Mouse (Mus musculus): ENCODE measurements at regions not wholly inside any gene's neighbourhood (a gene's known extent, or its start where the extent isn't known, plus 50 kb on each side); places are given as distances from the start of the nearest gene placed in this dataset.
"Not testable (repeated sequence)": the region's sequence is repeated elsewhere in the genome, so short reads cannot be mapped to it uniquely, and the experiment has no call there.

DNA sequence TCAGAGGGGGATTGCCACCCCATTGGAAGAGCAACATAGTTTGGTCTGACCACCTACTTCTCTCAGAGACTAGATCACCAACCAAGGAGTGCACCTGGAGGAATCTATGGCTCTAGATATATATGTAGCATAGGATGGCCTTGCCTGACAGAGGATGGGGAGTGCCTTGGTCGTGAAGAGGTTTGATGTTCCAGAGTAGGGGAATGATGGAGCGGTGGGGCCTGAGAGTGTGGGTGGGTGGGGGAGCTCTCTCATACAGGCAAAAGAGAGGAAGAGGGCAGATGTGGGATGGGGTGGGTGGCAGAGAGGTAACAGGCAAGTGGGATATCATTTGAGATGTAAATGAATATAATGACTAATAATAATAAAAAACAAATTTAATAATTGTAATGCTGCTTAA is 874.0 kb downstream of the Amy2a5 start:
- no peak for DNase-seq (ENCODE audit: low spot score in 2 of 2)

DNA sequence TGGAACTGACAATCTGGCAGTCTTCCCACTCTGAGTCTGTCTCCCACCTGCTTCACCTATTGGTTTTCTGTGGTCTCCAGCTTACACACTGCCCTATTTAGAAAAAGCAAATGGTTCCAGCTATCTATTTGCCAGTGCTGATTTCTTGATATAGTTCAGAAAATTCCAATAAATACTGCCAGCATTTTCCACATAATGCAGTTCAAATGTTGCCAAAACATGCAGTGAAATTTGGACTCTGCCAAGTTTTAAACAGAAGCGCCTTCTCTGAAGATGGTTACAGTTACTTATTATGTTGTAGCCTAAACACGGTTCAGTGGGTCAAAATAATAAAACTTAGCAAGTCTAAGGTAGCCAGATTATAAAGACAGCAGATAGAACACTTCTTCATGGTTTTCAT is 912.8 kb downstream of the Amy2a5 start:
- no peak for DNase-seq (ENCODE audit: low spot score in 2 of 2)

- no peak for DNase-seq (ENCODE audit: low spot score in 2 of 2)
Observed at GRCm38 (mm10) chr3:112331171-112331570, 927.5 kb downstream of the Amy2a5 start.

DNA sequence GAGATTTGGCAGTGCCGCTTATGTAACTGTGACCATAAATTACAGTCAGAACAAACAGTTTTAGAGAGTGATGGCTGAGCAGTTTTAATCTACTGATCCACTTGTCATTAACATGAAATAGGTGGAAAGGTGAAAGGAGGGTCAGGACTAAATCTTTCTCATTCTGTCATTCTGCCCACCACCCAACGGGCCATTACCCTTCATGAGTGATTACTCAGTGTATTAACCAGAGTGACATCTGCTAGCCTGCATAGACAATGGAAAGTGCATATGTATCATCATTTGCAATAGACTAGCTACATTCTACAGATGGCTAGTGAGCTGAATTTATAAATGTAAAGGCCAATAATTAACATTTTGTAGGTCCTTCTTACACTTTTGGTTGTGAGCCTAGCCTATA is 933.3 kb downstream of the Amy2a5 start:
- DNase-seq (ENCODE audit: low spot score in 2 of 2), result peak in 1 of 2 experiments; percentile 49

GRCm38 (mm10) chr3:112321196-112321595 is 937.4 kb downstream of the Amy2a5 start:
- not testable (repeated sequence) for DNase-seq (ENCODE audit: low spot score in 2 of 2)

- DNase-seq (ENCODE audit: low spot score in 2 of 2), result no peak
Observed at GRCm38 (mm10) chr3:112278785-112279430, 979.7 kb downstream of the Amy2a5 start.

GRCm38 (mm10) chr3:112261334-112262101 is 997.1 kb downstream of the Amy2a5 start:
- no peak for DNase-seq (ENCODE audit: low spot score in 2 of 2)

DNA sequence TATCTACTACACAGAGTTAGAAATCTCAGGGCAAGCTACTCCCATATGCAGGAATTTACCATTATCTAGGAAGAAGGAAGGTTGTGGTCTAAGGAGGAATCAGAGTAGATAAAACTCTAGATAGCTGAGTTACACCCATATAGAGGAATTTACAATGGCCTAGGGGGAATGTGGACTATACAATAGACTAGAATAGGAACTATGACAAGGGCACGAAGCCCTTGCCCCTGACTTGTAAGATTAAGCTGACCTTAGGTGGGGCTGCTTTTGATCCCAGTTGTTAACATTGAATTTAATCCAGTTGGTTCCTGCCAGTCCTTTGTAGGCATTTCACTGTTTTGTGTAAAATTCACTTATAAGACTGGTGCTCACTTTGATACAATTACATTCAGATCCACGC is 1015.7 kb downstream of the Amy2a5 start:
- DNase-seq (ENCODE audit: low spot score in 2 of 2), result not testable (repeated sequence)

- no peak for DNase-seq (ENCODE audit: low spot score in 2 of 2)
Observed at GRCm38 (mm10) chr3:112239626-112240120, 1019.0 kb downstream of the Amy2a5 start.
